Mouse (Mus musculus) liver, postnatal 0 days (tissue): ENCODE measurements around the gene Mybpc1. TPM values are rescaled to one million over a fixed set of nuclear protein-coding genes. Genes with fewer than 3 reads are reported as not detected.
"Not testable (repeated sequence)": the region's sequence is repeated elsewhere in the genome, so short reads cannot be mapped to it uniquely, and the experiment has no call there.

Source experiments
- ATAC-seq: fragments of 200-750 bp; cut with Nextera tagmentation; 2 replicates; pipeline ENCODE4 v1.8.0; 2017; ENCODE audit warnings: mild to moderate bottlenecking, moderate library complexity
- DNase-seq: peaks from one replicate; pipeline ENCODE4 v3.0.0-alpha.2; 2016
- H3K27ac ChIP-seq: fragments of 300-500 bp; sonication (generic); 2 replicates; pipeline ENCODE4 v1.5.1; 2014; ENCODE audit warnings: antibody characterized with exemption, moderate library complexity, mild to moderate bottlenecking, low read depth
- H3K27me3 ChIP-seq: fragments of 300-500 bp; sonication (generic); 2 replicates; pipeline ENCODE4 v1.6.1; 2014; ENCODE audit warnings: low read length, control low read depth, mixed read lengths; ENCODE audit not compliant: insufficient read depth
- H3K36me3 ChIP-seq: fragments of 300-500 bp; sonication (generic); replicated peaks from 2 replicates; pipeline ENCODE4 v1.6.1; 2014; ENCODE audit warnings: mild to moderate bottlenecking, control low read depth, low read length, moderate library complexity, mixed read lengths; ENCODE audit not compliant: insufficient read depth
- H3K4me1 ChIP-seq: fragments of 300-500 bp; sonication (generic); 2 replicates; pipeline ENCODE4 v1.6.1; 2014; ENCODE audit warnings: antibody characterized with exemption, mild to moderate bottlenecking, control low read depth; ENCODE audit not compliant: insufficient read depth
- H3K4me2 ChIP-seq: fragments of 300-500 bp; sonication (generic); 2 replicates; pipeline ENCODE4 v1.6.1; 2014; ENCODE audit warnings: low read depth, mild to moderate bottlenecking, low read length, moderate library complexity, mixed read lengths
- H3K4me3 ChIP-seq: fragments of 300-500 bp; sonication (generic); 2 replicates; pipeline ENCODE4 v1.5.1; 2014; ENCODE audit warnings: low read depth, low read length
- H3K9ac ChIP-seq: fragments of 300-500 bp; sonication (generic); replicated peaks from 2 replicates; pipeline ENCODE4 v1.6.1; 2014; ENCODE audit warnings: mild to moderate bottlenecking, moderate library complexity
- H3K9me3 ChIP-seq: fragments of 300-500 bp; sonication (generic); 2 replicates; pipeline ENCODE4 v1.6.1; 2016; ENCODE audit warnings: mild to moderate bottlenecking, control low read depth, low read length, mixed read lengths
- CTCF ChIP-seq: sonication (generic); IDR thresholded peaks from 2 replicates; pipeline ENCODE4 v1.5.1; 2016; ENCODE audit warnings: antibody characterized with exemption, low read depth
- EP300 ChIP-seq: IDR thresholded peaks from 2 replicates; pipeline ENCODE4 v1.6.1; 2016; ENCODE audit warnings: antibody characterized with exemption, low read depth, mild to moderate bottlenecking
- WGBS: fragments of 180-500 bp; shearing (Covaris S2); extraction: QIAGEN DNeasy Blood & Tissue Kit; methylation state at CpG from one replicate; pipeline ENCODE4 v1.1.7; 2014; ENCODE audit not compliant: insufficient replicate concordance; 5-methylcytosine and 5-hydroxymethylcytosine counted together
- polyA plus RNA-seq: library from polyadenylated mRNA; unstranded; fragments of >200 nt; fragmentation: Nextera tagmentation; extraction: Ambion mirVana; gene quantifications from 2 replicates; pipeline ENCODE4 v1.2.1, GENCODE M21; 2015

Mybpc1 gene
- polyA plus RNA-seq, 1 experiment from 2014 or later = 0.67 TPM

- no peaks in the 10 kb centered on the region for H3K36me3 ChIP-seq
Observed at GRCm38 (mm10) chr10:88492658-88493057, 112.3 kb downstream of the Mybpc1 start.

DNA sequence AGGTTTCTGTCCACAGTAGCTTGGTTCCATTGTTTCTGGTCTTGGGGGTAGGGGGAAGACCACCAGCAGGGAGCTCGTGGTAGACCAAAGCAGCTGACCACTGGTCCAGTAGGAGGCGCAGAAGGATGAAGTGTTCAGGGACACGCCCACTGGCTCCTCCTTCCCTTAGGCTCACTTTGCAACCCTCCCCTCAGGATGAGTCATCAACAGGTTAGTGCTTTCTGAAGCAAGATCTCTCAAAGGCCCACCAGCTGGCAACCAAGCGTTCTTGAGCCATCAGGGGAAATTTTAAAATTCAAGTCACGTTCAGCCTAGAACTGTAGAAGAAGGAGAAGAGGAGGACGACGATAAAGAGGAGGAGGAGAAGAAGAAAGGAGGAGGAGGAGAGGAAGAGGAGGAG is 113.3 kb downstream of the Mybpc1 start:
- Histone ChIP-seq H3K27ac (no peak overlapping the region), H3K4me1 (no peaks in the 10 kb centered on the region), H3K9ac (no peak overlapping the region), H3K4me2 (no peak overlapping the region), H3K36me3 (no peaks in the 10 kb centered on the region), H3K9me3 (no peaks in the 10 kb centered on the region), H3K27me3 (no peaks in the 10 kb centered on the region), H3K4me3 (no peak overlapping the region)
- WGBS = 51% methylated on average over 7 of the region's 7 CpGs
- DNase-seq (no peak), ATAC-seq (no peak)
- TF ChIP-seq CTCF (no peak), EP300 (no peak)

More at GRCm38 (mm10) chr10:88492658-88493057, 112.3 kb downstream of the Mybpc1 start:
- no peak overlapping the region for H3K27ac ChIP-seq
- H3K27me3 ChIP-seq = no peaks in the 10 kb centered on the region
- no peak for ATAC-seq
- TF ChIP-seq CTCF (no peak), EP300 (no peak)
- WGBS = 66% methylated on average over 8 of the region's 8 CpGs
- no peaks in the 10 kb centered on the region for H3K4me1 ChIP-seq
- no peak overlapping the region for H3K4me3 ChIP-seq
- H3K4me2 ChIP-seq = no peak overlapping the region
- no peaks in the 10 kb centered on the region for H3K9me3 ChIP-seq
- H3K9ac ChIP-seq = no peak overlapping the region
- no peak for DNase-seq

DNA sequence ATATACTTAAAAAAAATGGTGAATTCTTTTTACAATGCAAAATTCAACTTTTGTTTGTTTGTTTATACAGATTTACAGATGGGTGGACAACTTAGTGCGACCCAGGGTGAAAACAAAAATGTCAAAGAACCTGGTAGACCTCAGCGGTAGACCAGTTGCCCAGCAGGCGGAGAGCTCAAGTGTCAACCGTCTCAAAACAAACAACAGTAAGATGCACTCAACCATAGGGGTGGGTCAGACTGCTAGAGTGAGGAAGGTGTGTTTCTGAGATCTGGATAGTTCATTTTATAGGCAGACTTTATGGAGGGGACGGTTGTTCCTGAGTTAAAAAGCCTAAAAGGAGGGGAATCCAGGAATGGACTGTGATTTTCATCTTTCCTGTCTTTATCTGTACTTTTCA is 116.3 kb downstream of the Mybpc1 start:
- H3K36me3 ChIP-seq = no peaks in the 10 kb centered on the region
- no peak overlapping the region for H3K4me2 ChIP-seq
- H3K27ac ChIP-seq = no peak overlapping the region
- H3K4me1 ChIP-seq = no peaks in the 10 kb centered on the region
- H3K9me3 ChIP-seq = no peaks in the 10 kb centered on the region
- H3K9ac ChIP-seq = no peak overlapping the region
- no peak for ATAC-seq
- 84% methylated on average over 5 of the region's 5 CpGs for WGBS
- TF ChIP-seq CTCF = no peak
- no peak for TF ChIP-seq EP300
- no peak for DNase-seq
- H3K4me3 ChIP-seq = no peak overlapping the region
- H3K27me3 ChIP-seq = no peaks in the 10 kb centered on the region

DNA sequence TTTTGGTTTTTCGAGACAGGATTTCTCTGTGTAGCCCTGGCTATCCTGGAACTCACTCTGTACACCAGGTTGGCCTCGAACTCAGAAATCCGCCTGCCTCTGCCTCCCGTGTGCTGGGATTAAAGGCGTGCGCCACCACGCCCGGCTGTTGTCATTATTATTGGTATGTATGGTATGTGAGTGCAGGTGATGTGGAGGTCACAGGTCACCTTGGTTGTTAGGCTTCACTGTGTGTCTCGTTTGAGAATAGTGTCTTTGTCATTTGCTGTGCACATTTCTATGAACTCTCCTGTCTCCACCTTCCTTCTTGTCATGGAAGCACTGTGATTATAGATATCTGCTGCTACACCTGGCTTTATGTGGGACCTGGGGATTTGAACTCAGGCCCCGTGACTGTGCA is 122.1 kb downstream of the Mybpc1 start:
- not testable (repeated sequence) for H3K27ac ChIP-seq, ATAC-seq, H3K9ac ChIP-seq, H3K4me1 ChIP-seq, H3K9me3 ChIP-seq, DNase-seq, H3K4me2 ChIP-seq, H3K36me3 ChIP-seq, H3K27me3 ChIP-seq, H3K4me3 ChIP-seq
- 79% methylated on average over 10 of the region's 10 CpGs for WGBS

Other genes starting within 250 kb of the Mybpc1 start
- gene Dram1, start 226.1 kb downstream of the Mybpc1 start, polyA plus RNA-seq = 2.9 and 3.1 TPM in 2 replicates
- 1.5 and 1.8 TPM in 2 replicates for gene Gnptab, start 226.0 kb downstream of the Mybpc1 start, polyA plus RNA-seq
- 0.13 TPM in 1 of 2 replicates, not detected in the other for gene Sycp3, start 145.6 kb downstream of the Mybpc1 start, polyA plus RNA-seq
- 12.7 and 14.9 TPM in 2 replicates for gene Chpt1, start 101.1 kb downstream of the Mybpc1 start, polyA plus RNA-seq
- gene Spic, start 79.9 kb upstream of the Mybpc1 start, polyA plus RNA-seq = 16.5 and 19.2 TPM in 2 replicates
- gene Arl1, start 125.7 kb upstream of the Mybpc1 start, polyA plus RNA-seq = 89.1 and 89.4 TPM in 2 replicates
- 3.2 and 3.6 TPM in 2 replicates for gene Utp20, start 221.7 kb upstream of the Mybpc1 start, polyA plus RNA-seq